Mouse (Mus musculus): ENCODE measurements around the gene Pde11a.

- TF ChIP-seq CTCF (IDR thresholded peaks at IDR 0.05; ENCODE audit: low read depth, low read length) (no peak), POLR2A (IDR thresholded peaks at IDR 0.05; ENCODE audit: extremely low read depth, insufficient read depth, low read length) (no peak)
Observed at GRCm38 (mm10) chr2:76097847-76098246, 240.7 kb downstream of the Pde11a start.
